Mouse (Mus musculus) liver, adult 2 months (tissue): ENCODE measurements around the gene Gm17324. TPM values are rescaled to one million over a fixed set of nuclear protein-coding genes. Genes with fewer than 3 reads are reported as not detected.

Source experiments
- DNase-seq: peaks from one replicate; pipeline ENCODE4 v3.0.0-alpha.2; 2011; ENCODE audit warnings: low read depth, low spot score; ENCODE audit errors: extremely low read depth
- H3K27ac ChIP-seq: fragments of 200-500 bp; replicated peaks from 2 replicates; pipeline ENCODE4 v1.5.1; 2012; ENCODE audit warnings: low read depth, mild to moderate bottlenecking, control low read depth, inconsistent platforms, low read length; ENCODE audit not compliant: insufficient read depth
- H3K27me3 ChIP-seq: fragments of 200-500 bp; 2 replicates; pipeline ENCODE4 v1.6.1; 2012; ENCODE audit warnings: mild to moderate bottlenecking, moderate library complexity, low read length, inconsistent platforms; ENCODE audit not compliant: control insufficient read depth, insufficient read depth
- H3K36me3 ChIP-seq: fragments of 200-500 bp; 2 replicates; pipeline ENCODE4 v1.6.1; 2012; ENCODE audit warnings: low read length, inconsistent platforms; ENCODE audit not compliant: control insufficient read depth, insufficient read depth
- H3K4me1 ChIP-seq: fragments of 200-500 bp; 2 replicates; pipeline ENCODE4 v1.6.1; 2011; ENCODE audit warnings: low read length; ENCODE audit not compliant: control insufficient read depth, insufficient read depth
- H3K4me3 ChIP-seq: fragments of 200-500 bp; 2 replicates; pipeline ENCODE4 v1.5.1; 2011; ENCODE audit warnings: low read depth, mild to moderate bottlenecking, control low read depth, low read length, moderate library complexity; ENCODE audit not compliant: insufficient read depth
- H3K79me2 ChIP-seq: fragments of 200-500 bp; 2 replicates; pipeline ENCODE4 v1.6.1; 2012; ENCODE audit warnings: inconsistent platforms, mild to moderate bottlenecking, low read length, moderate library complexity; ENCODE audit not compliant: control insufficient read depth, insufficient read depth
- H3K9ac ChIP-seq: fragments of 200-500 bp; 2 replicates; pipeline ENCODE4 v1.6.1; 2012; ENCODE audit warnings: low read depth, mild to moderate bottlenecking, control low read depth, inconsistent platforms, low read length
- CTCF ChIP-seq: fragments of 200-500 bp; IDR thresholded peaks from 2 replicates; pipeline ENCODE4 v1.5.1; 2011; ENCODE audit warnings: low read depth, low read length, control low read depth
- POLR2A ChIP-seq: fragments of 200-500 bp; IDR thresholded peaks from 2 replicates; pipeline ENCODE4 v1.6.1; 2011; ENCODE audit warnings: low read length, control low read depth; ENCODE audit not compliant: insufficient read depth; ENCODE audit errors: extremely low read depth
- WGBS: fragments of 180-500 bp; shearing (Covaris S2); methylation state at CpG from one replicate; pipeline ENCODE4 v1.1.7; 2018; 5-methylcytosine and 5-hydroxymethylcytosine counted together
- polyA plus RNA-seq: library from polyadenylated mRNA; depleted of rRNA; stranded (reverse); fragments of >200 nt; gene quantifications from 2 replicates; pipeline ENCODE4 v1.2.3, GENCODE M21; 2012
- total RNA-seq: library from RNA; depleted of rRNA; stranded (reverse); fragments of >200 nt; gene quantifications from 2 replicates; pipeline ENCODE4 v1.2.3, GENCODE M21; 2014

Gene Gm17324
- total and polyA plus RNA-seq, 2 experiments: 0.18 to 0.20 TPM

GRCm38 (mm10) chr9:78473588-78473987, 25.0 kb upstream of the Gm17324 start:
- no peaks in the 10 kb centered on the region for H3K27me3 ChIP-seq
- no peaks in the 10 kb centered on the region for H3K79me2 ChIP-seq
- no peak overlapping the region for H3K4me3 ChIP-seq
- peaks cover 27% of the 10 kb centered on the region for H3K36me3 ChIP-seq
- DNase-seq: no peak
- H3K9ac ChIP-seq: no peak overlapping the region
- TF ChIP-seq POLR2A (no peak), CTCF (no peak)
- no peaks in the 10 kb centered on the region for H3K4me1 ChIP-seq
- 85% methylated on average over 8 of the region's 8 CpGs for WGBS
- no peak overlapping the region for H3K27ac ChIP-seq

DNA sequence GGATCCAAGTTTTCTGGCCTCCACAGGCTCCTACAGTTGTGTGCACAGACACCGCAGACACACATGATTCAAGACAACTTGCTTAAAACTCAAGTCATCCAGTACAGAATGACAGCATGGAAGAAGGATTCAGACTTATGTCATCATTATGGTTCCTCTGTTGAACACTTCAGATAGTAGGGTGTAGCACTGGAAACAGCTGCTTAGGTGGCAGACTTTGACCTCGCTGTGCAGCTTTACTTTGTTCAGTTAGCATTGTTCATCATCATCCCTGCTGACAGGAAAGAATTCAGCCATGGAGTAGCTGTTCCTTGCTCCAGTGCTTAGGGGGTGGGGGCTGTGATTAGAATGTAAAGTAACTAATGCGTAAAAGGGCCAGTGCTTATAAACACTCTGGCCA, 17.1 kb upstream of the Gm17324 start:
- no peaks in the 10 kb centered on the region for H3K27me3 ChIP-seq
- no peak overlapping the region for H3K27ac ChIP-seq
- peaks cover 41% of the 10 kb centered on the region for H3K36me3 ChIP-seq
- no peaks in the 10 kb centered on the region for H3K79me2 ChIP-seq
- no peak for DNase-seq
- no peak overlapping the region for H3K4me3 ChIP-seq
- TF ChIP-seq CTCF: no peak
- no peak for TF ChIP-seq POLR2A
- H3K9ac ChIP-seq: no peak overlapping the region
- no peaks in the 10 kb centered on the region for H3K4me1 ChIP-seq
- 98% methylated on average over 3 of the region's 3 CpGs for WGBS

DNA sequence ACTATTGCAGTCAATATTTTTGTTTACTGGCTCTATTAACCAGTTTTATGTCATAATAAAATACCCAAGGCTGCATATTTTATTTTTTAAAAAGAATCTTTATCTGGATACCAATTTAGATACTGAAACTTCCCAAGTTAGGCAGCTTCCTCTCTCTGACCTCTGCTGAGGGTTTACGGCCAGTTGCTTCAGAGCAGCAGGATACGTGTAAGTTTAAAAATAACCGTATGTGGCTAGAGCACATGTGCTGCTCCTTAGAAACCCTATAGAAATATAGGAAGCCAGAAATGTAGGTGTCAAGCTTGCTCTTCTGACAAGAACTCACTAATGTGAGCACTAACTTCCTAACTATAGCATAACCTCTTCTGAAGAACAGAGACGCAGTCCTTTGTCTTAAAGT, 14.8 kb upstream of the Gm17324 start:
- no peak overlapping the region for H3K9ac ChIP-seq
- peaks cover 51% of the 10 kb centered on the region for H3K36me3 ChIP-seq
- 85% methylated on average over 4 of the region's 4 CpGs for WGBS
- no peaks in the 10 kb centered on the region for H3K79me2 ChIP-seq
- H3K27ac ChIP-seq: no peak overlapping the region
- TF ChIP-seq POLR2A (no peak), CTCF (no peak)
- H3K27me3 ChIP-seq: no peaks in the 10 kb centered on the region
- DNase-seq: no peak
- no peak overlapping the region for H3K4me3 ChIP-seq
- H3K4me1 ChIP-seq: no peaks in the 10 kb centered on the region

DNA sequence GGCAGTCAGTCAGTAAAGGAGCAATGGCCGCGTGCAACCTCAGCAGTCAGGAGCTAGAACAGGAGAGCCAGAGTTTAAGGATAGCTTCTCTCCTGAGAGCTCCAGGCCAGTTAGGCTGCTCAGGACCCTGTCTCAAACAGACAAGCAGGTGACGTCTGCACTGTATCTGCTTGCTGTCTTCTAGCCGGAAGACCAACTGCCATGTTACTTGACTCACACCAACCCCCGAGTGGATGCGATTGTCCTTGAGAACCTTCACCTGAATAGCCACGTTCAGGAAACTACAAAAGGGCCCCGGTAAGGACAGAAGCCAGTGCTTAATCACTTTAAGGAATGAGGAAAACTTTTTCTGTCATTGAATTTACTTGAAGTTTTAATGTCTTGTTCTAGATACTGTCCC, 8.4 kb upstream of the Gm17324 start:
- no peak for DNase-seq
- Histone ChIP-seq H3K79me2 (0 out of 2 replicates have a peak, but pooled peaks cover 5% of the 10 kb centered on the region), H3K27me3 (no peaks in the 10 kb centered on the region), H3K4me1 (0 out of 2 replicates have a peak, but pooled peaks cover 2% of the 10 kb centered on the region), H3K36me3 (peaks cover 40% of the 10 kb centered on the region), H3K9ac (no peak overlapping the region), H3K4me3 (no peak overlapping the region), H3K27ac (no peak overlapping the region)
- TF ChIP-seq POLR2A (no peak), CTCF (no peak)
- 92% methylated on average over 8 of the region's 8 CpGs for WGBS

DNA sequence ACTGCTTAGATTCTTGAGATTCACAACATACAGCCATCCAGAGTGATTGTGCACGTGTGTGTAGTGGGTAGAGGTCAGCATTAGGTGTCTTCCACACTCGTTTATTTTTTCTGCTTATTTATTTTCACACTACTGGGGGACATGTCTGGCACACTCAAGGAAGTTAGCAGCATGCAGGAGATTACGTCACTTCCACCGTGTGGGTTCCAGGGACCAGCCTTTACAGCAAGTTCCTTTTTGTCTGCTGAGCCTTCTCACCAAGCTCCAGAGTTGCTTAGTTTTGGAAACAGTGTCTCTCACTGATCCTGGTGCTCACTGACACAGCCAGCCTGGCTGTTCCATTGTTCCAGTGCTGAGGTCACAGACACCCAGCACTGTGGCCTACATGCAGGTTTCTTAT, 2.8 kb upstream of the Gm17324 start:
- Histone ChIP-seq H3K4me1 (peaks cover 9% of the 10 kb centered on the region; the same call in 1 of the 2 replicates), H3K79me2 (no peaks in the 10 kb centered on the region; the same call in 1 of the 2 replicates), H3K27ac (no peak overlapping the region), H3K4me3 (no peak overlapping the region), H3K36me3 (peaks cover 13% of the 10 kb centered on the region), H3K9ac (no peak overlapping the region), H3K27me3 (no peaks in the 10 kb centered on the region)
- no peak for TF ChIP-seq POLR2A
- no peak for TF ChIP-seq CTCF
- peak; percentile 22 for DNase-seq
- 70% methylated on average over 4 of the region's 4 CpGs for WGBS

DNA sequence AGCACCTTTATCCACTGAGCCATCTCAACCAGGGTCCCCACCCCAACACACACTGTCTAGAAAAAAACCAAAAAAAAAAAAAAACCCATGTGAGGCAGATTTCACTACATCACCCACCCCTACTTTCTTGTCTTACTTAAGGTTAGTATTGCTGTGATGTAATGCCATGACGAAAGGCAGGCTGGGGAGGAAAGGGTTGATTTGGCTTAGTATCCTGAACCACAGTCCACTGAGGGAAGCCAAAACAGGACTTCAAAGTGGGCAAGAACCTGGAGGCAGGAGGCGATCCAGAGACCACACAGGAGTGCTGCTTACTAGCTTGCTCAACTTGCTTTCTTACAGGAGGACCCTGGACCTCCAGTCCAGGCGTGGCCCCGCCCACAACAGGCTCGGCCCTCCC, 1.8 kb upstream of the Gm17324 start:
- no peak overlapping the region for H3K9ac ChIP-seq
- WGBS: 77% methylated on average over 5 of the region's 5 CpGs
- H3K79me2 ChIP-seq: no peaks in the 10 kb centered on the region; the same call in 1 of the 2 replicates
- peaks cover 9% of the 10 kb centered on the region; the same call in 1 of the 2 replicates for H3K4me1 ChIP-seq
- peaks cover 11% of the 10 kb centered on the region for H3K36me3 ChIP-seq
- H3K27me3 ChIP-seq: no peaks in the 10 kb centered on the region
- H3K27ac ChIP-seq: no peak overlapping the region
- H3K4me3 ChIP-seq: no peak overlapping the region
- DNase-seq: no peak
- no peak for TF ChIP-seq POLR2A
- TF ChIP-seq CTCF: no peak
